Mouse (Mus musculus) neural tube, embryonic 12.5 days (tissue): ENCODE measurements around the gene Phlda2. TPM values are rescaled to one million over a fixed set of nuclear protein-coding genes. Genes with fewer than 3 reads are reported as not detected.
"Not testable (repeated sequence)": the region's sequence is repeated elsewhere in the genome, so short reads cannot be mapped to it uniquely, and the experiment has no call there.

Experiments
- ATAC-seq: fragments of 200-750 bp; cut with Nextera tagmentation; 2 replicates; pipeline ENCODE4 v1.8.0; 2017; ENCODE audit warnings: low read depth, mild to moderate bottlenecking, moderate TSS enrichment, moderate library complexity; ENCODE audit not compliant: low FRiP score
- H3K27ac ChIP-seq: fragments of 300-500 bp; sonication (generic); 2 replicates; pipeline ENCODE4 v1.5.1; 2016
- H3K27me3 ChIP-seq: fragments of 300-500 bp; sonication (generic); replicated peaks from 2 replicates; pipeline ENCODE4 v1.6.1; 2016; ENCODE audit warnings: mild to moderate bottlenecking
- H3K36me3 ChIP-seq: fragments of 300-500 bp; sonication (generic); 2 replicates; pipeline ENCODE4 v1.6.1; 2016; ENCODE audit warnings: mild to moderate bottlenecking
- H3K4me1 ChIP-seq: fragments of 300-500 bp; sonication (generic); 2 replicates; pipeline ENCODE4 v1.6.1; 2016
- H3K4me2 ChIP-seq: fragments of 300-500 bp; sonication (generic); replicated peaks from 2 replicates; pipeline ENCODE4 v1.6.1; 2016; ENCODE audit warnings: mild to moderate bottlenecking
- H3K4me3 ChIP-seq: fragments of 300-500 bp; sonication (generic); 2 replicates; pipeline ENCODE4 v1.5.1; 2016
- H3K9ac ChIP-seq: fragments of 300-500 bp; sonication (generic); 2 replicates; pipeline ENCODE4 v1.6.1; 2016; ENCODE audit warnings: mild to moderate bottlenecking
- H3K9me3 ChIP-seq: fragments of 300-500 bp; sonication (generic); 2 replicates; pipeline ENCODE4 v1.6.1; 2016; ENCODE audit warnings: mild to moderate bottlenecking
- WGBS: fragments of 180-500 bp; shearing (Covaris S2); methylation state at CpG from one replicate; pipeline ENCODE4 v1.1.7; 2016; 5-methylcytosine and 5-hydroxymethylcytosine counted together
- polyA plus RNA-seq: library from polyadenylated mRNA; unstranded; fragments of >200 nt; fragmentation: Nextera tagmentation; extraction: Ambion mirVana; gene quantifications from 2 replicates; pipeline ENCODE4 v1.2.1, GENCODE M21; 2016

Phlda2 gene
- polyA plus RNA-seq, result 1.9 and 2.4 TPM in 2 replicates

DNA sequence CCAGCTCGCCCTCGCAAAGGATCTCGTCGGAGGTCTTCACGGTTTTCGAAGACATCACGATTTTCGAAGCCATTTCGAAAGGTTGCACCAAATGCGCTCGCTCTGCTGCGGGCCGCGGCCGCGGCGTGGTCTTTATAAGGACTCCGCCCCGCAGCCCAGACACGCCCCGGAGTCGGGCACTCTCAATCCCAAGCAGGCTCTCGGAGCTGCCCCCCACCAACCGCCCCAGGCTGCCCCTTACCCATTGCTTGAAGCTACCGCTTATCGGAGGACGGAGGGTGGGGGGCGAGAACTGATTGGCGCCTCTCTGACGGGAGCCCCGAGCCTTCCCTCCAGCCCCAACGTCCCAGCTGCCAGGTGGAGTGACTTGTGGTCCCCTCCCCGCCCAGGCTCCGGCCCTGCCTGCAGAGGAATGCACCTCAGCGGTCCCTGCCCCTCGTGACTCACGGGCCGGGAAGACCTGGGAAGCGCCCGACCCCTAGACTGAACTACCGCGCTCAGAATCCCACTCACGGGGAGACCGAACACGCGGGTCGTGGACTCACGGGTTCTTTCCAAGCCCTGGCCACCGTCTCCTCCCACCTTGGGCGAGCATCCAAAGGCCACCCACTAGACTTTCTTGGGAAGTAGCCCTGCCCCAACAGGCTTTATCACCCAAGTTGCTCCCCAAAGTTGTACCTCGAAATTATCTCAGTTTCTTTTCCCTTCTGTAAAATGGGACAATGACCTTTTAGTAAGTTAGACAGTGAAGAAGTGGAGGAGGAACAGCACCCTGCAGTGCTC is at the start of gene Phlda2:
Gene Phlda2, minus strand, starts transcription at position 733 of the 783 bp plus-strand sequence.
- Histone ChIP-seq H3K9ac (peak within 1 kb of the TSS; percentile 38; the same call in 1 of the 2 replicates), H3K4me2 (peak within 1 kb of the TSS; percentile 67), H3K4me1 (peaks cover 12% of the 10 kb centered on the region), H3K27me3 (peaks cover 58% of the 10 kb centered on the region), H3K27ac (no peak within 1 kb of the TSS), H3K36me3 (no peaks in the 10 kb centered on the region), H3K4me3 (peak within 1 kb of the TSS; percentile 34), H3K9me3 (no peaks in the 10 kb centered on the region)
- WGBS, result 2% methylated on average over 51 of the region's 51 CpGs
- peak; percentile 10; the same call in 1 of the 2 replicates for ATAC-seq

GRCm38 (mm10) chr7:143549588-143550220 is 46.8 kb upstream of the Phlda2 start:
- no peaks in the 10 kb centered on the region for H3K27me3 ChIP-seq
- peak overlapping the region; percentile 91 for H3K4me3 ChIP-seq
- peaks cover 17% of the 10 kb centered on the region for H3K4me1 ChIP-seq
- H3K27ac ChIP-seq, result 0 out of 2 replicates have a peak overlapping the region, but pooled peaks have one; percentile 21
- H3K4me2 ChIP-seq, result peak overlapping the region; percentile 72
- H3K9me3 ChIP-seq, result no peaks in the 10 kb centered on the region
- 53% methylated on average over 2 of the region's 2 CpGs for WGBS
- H3K36me3 ChIP-seq, result peaks cover 14% of the 10 kb centered on the region
- H3K9ac ChIP-seq, result peak overlapping the region; percentile 59
- peak; percentile 38 for ATAC-seq

DNA sequence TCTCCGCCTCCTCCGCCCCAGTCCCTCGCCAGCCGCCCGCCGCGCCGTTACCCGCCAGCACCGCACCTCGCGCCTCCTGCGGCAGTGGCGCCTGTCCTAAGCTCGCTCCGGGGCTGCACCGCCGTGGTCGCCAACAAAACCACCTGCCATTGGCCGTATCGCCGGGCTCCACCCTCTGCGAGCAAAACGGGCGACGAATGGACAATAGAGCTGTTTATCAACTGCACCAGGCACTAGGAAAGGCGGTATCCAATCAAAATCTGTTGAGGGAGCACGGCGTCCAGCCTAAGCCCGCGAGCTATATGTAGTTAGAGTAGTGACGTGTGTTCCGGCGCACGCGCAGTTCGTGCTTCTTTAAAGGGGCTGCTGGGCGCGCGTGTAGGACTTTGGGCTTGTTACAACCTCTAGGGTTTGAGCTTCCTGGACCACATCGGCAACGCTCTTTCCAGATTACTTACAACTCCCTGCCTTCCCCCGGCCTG is 46.1 kb upstream of the Phlda2 start, which contains the start of gene Nap1l4:
Gene Nap1l4, minus strand, starts transcription at position 131 of the 482 bp plus-strand sequence.
- peak within 1 kb of the TSS; percentile 91 for H3K4me3 ChIP-seq
- H3K27ac ChIP-seq, result peak within 1 kb of the TSS; percentile 72
- ATAC-seq, result peak; percentile 99
- H3K4me1 ChIP-seq, result peaks cover 17% of the 10 kb centered on the region
- H3K9ac ChIP-seq, result peak within 1 kb of the TSS; percentile 91
- H3K4me2 ChIP-seq, result peak within 1 kb of the TSS; percentile 73
- H3K36me3 ChIP-seq, result peaks cover 7% of the 10 kb centered on the region; the same call in 1 of the 2 replicates
- no peaks in the 10 kb centered on the region for H3K27me3 ChIP-seq
- H3K9me3 ChIP-seq, result no peaks in the 10 kb centered on the region
- under 1% methylated on average over 43 of the region's 43 CpGs for WGBS

- peaks cover 22% of the 10 kb centered on the region for H3K4me1 ChIP-seq
- peak overlapping the region; percentile 91 for H3K9ac ChIP-seq
- H3K4me3 ChIP-seq, result peak overlapping the region; percentile 91
- H3K27ac ChIP-seq, result peak overlapping the region; percentile 72
- peak overlapping the region; percentile 73 for H3K4me2 ChIP-seq
- no peaks in the 10 kb centered on the region for H3K27me3 ChIP-seq
- under 1% methylated on average over 59 of the region's 63 CpGs for WGBS
- peaks cover 5% of the 10 kb centered on the region; the same call in 1 of the 2 replicates for H3K36me3 ChIP-seq
- ATAC-seq, result peak; percentile 78
- no peaks in the 10 kb centered on the region for H3K9me3 ChIP-seq
Measured at GRCm38 (mm10) chr7:143548231-143548961, 45.4 kb upstream of the Phlda2 start.

- H3K27me3 ChIP-seq, result no peaks in the 10 kb centered on the region
- peaks cover 5% of the 10 kb centered on the region; the same call in 1 of the 2 replicates for H3K36me3 ChIP-seq
- 79% methylated on average over 2 of the region's 2 CpGs for WGBS
- no peak overlapping the region for H3K27ac ChIP-seq
- ATAC-seq, result no peak
- no peak overlapping the region for H3K4me3 ChIP-seq
- peaks cover 22% of the 10 kb centered on the region for H3K4me1 ChIP-seq
- H3K9me3 ChIP-seq, result no peaks in the 10 kb centered on the region
- 0 out of 2 replicates have a peak overlapping the region, but pooled peaks have one; percentile 1 for H3K4me2 ChIP-seq
- H3K9ac ChIP-seq, result no peak overlapping the region
Measured at GRCm38 (mm10) chr7:143546554-143546953, 43.6 kb upstream of the Phlda2 start.

DNA sequence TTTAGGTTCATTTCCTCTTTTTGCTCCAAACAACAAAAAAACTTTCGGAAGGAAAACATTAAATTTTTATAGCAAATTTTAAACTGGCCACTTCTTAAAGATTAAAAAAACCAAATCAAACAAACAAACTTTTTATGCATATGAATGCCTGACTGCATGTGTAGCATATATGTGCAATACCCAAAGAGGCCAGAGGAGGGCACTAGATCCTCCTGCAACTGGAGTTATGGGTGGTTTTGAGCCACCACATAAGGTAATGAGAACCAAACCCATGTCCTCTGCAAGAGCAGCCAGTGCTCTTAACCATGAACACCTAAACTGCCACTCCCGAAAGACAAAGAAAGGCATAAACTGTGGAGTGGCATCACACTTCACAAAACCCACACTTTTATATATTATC is 41.4 kb upstream of the Phlda2 start:
- Histone ChIP-seq H3K36me3 (peaks cover 16% of the 10 kb centered on the region; the same call in 1 of the 2 replicates), H3K27ac (no peak overlapping the region), H3K4me2 (no peak overlapping the region), H3K9ac (no peak overlapping the region), H3K4me1 (peaks cover 17% of the 10 kb centered on the region), H3K4me3 (no peak overlapping the region), H3K9me3 (no peaks in the 10 kb centered on the region), H3K27me3 (no peaks in the 10 kb centered on the region)
- no peak for ATAC-seq
- WGBS, result 89% methylated on average over 2 of the region's 2 CpGs

DNA sequence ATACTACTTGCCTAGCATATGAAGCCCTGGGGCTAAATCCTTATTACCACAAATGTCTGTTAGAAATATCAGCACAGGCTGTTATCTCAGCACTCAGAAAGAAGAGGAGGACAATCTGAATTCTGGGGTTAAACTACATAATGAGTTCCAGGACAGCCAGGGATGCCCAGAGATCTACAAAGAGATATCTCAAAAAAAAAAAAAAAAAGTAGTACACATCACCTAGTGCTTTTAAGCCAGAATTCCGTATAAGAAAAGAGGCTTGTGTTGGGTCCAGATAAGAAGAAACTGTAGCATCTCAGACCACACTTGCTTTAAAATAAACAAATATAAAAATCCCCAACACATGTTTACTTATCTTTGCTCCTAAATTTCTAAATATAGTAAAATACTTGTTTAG is 35.7 kb upstream of the Phlda2 start:
- Histone ChIP-seq H3K9me3 (no peaks in the 10 kb centered on the region), H3K4me1 (0 out of 2 replicates have a peak, but pooled peaks cover 3% of the 10 kb centered on the region), H3K9ac (no peak overlapping the region), H3K27me3 (no peaks in the 10 kb centered on the region), H3K36me3 (peaks cover 62% of the 10 kb centered on the region), H3K4me3 (no peak overlapping the region), H3K4me2 (no peak overlapping the region), H3K27ac (no peak overlapping the region)
- 72% methylated on average over 1 of the region's 1 CpGs for WGBS
- ATAC-seq, result no peak

DNA sequence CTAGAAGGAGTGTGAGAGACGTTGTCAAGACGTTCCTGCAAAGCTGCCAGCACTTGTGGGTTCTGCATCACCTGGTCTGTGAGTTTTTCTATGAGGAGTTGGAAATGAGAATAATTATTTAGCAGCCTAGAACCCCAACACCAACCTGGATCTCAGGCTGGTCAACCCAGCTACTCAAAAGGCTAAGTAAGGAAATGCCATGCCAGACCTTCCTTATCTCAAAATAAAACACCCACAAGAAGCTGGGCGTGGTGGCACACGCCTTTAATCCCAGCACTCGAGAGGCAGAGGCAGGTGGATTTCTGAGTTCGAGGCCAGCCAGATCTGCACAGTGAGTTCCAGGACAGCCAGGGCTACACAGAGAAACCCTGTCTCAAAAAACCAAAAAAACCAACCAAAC is 35.3 kb upstream of the Phlda2 start:
- H3K36me3 ChIP-seq, result peaks cover 64% of the 10 kb centered on the region
- not testable (repeated sequence) for H3K27me3 ChIP-seq, H3K4me2 ChIP-seq, ATAC-seq, H3K4me1 ChIP-seq, H3K4me3 ChIP-seq, H3K9ac ChIP-seq, H3K9me3 ChIP-seq, H3K27ac ChIP-seq
- WGBS, result 93% methylated on average over 6 of the region's 6 CpGs

GRCm38 (mm10) chr7:143536251-143536650 is 33.3 kb upstream of the Phlda2 start:
- H3K4me3 ChIP-seq, result no peak overlapping the region

GRCm38 (mm10) chr7:143533284-143533683 is 30.3 kb upstream of the Phlda2 start:
- Histone ChIP-seq H3K4me1 (no peaks in the 10 kb centered on the region), H3K36me3 (peaks cover 94% of the 10 kb centered on the region), H3K9me3 (no peaks in the 10 kb centered on the region), H3K4me2 (no peak overlapping the region), H3K9ac (no peak overlapping the region), H3K4me3 (no peak overlapping the region), H3K27me3 (no peaks in the 10 kb centered on the region), H3K27ac (no peak overlapping the region)
- 85% methylated on average over 2 of the region's 2 CpGs for WGBS
- ATAC-seq, result no peak

More at GRCm38 (mm10) chr7:143536251-143536650, 33.3 kb upstream of the Phlda2 start:
- H3K4me2 ChIP-seq, result no peak overlapping the region
- no peak for ATAC-seq
- H3K9ac ChIP-seq, result no peak overlapping the region
- H3K27me3 ChIP-seq, result no peaks in the 10 kb centered on the region
- no peaks in the 10 kb centered on the region for H3K9me3 ChIP-seq
- H3K27ac ChIP-seq, result no peak overlapping the region
- peaks cover 81% of the 10 kb centered on the region for H3K36me3 ChIP-seq
- 91% methylated on average over 3 of the region's 3 CpGs for WGBS
- H3K4me1 ChIP-seq, result no peaks in the 10 kb centered on the region

- WGBS, result 83% methylated on average over 1 of the region's 1 CpGs
- H3K36me3 ChIP-seq, result peaks cover 94% of the 10 kb centered on the region
- H3K27ac ChIP-seq, result no peak overlapping the region
- no peak for ATAC-seq
- no peaks in the 10 kb centered on the region for H3K27me3 ChIP-seq
- no peaks in the 10 kb centered on the region for H3K4me1 ChIP-seq
- no peak overlapping the region for H3K4me2 ChIP-seq
- no peak overlapping the region for H3K4me3 ChIP-seq
- H3K9me3 ChIP-seq, result no peaks in the 10 kb centered on the region
- no peak overlapping the region for H3K9ac ChIP-seq
Measured at GRCm38 (mm10) chr7:143532410-143532809, 29.5 kb upstream of the Phlda2 start.
